Mouse (Mus musculus): Measurements from ENCODE around the gene Skap1.

The Skap1 gene

GRCm38 (mm10) chr11:96624436-96624835 lies 160.0 kb downstream of the Skap1 start:
- no peak for DNase-seq (ENCODE audit: low spot score)

DNA sequence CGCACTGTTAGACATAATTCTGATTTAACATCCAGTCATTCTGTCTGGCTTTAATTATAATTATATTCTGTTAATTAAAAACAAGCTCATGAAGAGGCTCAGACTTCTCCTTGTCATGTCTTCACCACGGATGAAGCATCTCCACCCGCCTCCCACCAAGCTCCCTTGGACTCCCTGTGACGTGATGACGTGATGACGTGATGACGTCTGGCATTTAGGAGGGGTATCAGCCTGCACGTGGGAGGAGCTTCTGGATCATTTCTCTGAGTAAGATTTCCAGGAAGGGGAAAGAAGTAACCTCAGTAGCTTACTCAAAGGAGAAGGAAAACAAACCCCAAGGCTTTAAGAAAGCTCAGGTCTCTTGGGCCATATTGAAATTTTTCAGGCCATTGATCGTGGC lies 165.4 kb downstream of the Skap1 start:
- no peak for DNase-seq (ENCODE audit: low spot score)

DNA sequence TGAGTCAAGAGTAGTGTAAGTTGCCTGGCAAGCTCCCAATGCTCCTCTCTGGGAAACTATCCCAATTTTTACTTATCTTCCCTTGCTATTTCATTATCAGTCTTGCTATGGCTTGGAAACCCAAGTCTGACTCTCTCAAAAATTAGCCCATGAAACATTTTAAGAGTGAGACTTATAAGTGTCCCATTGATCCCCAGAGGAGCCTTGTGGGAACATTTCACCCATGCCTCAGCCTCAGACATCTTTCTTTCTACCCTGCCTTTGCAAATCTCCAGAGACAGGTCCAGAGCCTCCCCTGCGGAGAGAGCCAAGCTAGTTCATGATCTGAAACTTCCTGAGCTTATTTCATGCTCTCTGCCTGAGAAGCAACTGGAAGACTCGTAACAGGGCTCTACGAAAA lies 167.1 kb downstream of the Skap1 start:
- no peak for DNase-seq (ENCODE audit: low spot score)

DNA sequence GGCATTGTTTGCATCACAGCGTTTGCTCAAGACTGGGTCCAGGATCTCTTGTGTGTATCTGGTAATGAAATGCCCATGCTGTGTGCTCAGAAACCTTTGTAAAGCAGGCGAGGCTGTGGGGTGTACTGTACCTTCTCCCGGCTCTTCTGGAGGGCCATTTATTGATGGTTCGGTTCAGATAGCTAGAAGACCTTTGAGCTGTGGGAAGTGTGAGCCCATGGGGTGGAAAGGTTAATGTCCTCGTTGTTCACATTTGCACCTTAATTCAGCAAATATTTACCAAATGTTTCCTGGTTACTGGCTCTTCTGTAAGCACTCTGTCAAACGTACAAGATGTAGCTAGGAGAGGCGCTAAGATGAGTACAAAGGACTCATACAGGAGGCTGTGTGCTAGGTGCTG lies 173.5 kb downstream of the Skap1 start:
- DNase-seq (ENCODE audit: low spot score) = no peak

- no peak for DNase-seq (ENCODE audit: low spot score)
These were observed 175.4 kb downstream of the Skap1 start for GRCm38 (mm10) chr11:96639805-96640204.

- no peak for DNase-seq (ENCODE audit: low spot score)
These were observed 178.1 kb downstream of the Skap1 start for GRCm38 (mm10) chr11:96642173-96643140.

GRCm38 (mm10) chr11:96644969-96645368 lies 180.6 kb downstream of the Skap1 start:
- no peak for DNase-seq (ENCODE audit: low spot score)

GRCm38 (mm10) chr11:96645538-96646037 lies 181.2 kb downstream of the Skap1 start:
- DNase-seq (ENCODE audit: low spot score) = no peak

DNA sequence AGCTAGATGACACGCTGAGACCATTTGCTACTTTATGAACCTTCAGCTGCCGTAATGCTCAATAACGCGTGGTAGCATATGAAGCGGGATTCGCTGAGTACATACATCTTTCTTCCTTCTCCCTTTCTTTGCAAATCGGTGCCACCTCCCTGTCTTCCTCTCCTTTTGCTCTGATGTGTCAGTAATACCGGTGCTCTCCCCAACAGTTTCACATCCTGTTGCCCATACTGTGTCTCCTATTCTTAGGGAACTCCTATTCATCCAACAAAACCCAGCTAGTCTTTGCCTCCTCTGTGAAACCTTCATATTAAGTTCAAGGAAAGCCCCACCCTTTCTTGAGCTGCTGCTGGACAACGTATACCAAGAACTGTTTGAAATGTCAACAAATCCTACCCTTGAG lies 187.5 kb downstream of the Skap1 start:
- DNase-seq (ENCODE audit: low spot score) = no peak

DNA sequence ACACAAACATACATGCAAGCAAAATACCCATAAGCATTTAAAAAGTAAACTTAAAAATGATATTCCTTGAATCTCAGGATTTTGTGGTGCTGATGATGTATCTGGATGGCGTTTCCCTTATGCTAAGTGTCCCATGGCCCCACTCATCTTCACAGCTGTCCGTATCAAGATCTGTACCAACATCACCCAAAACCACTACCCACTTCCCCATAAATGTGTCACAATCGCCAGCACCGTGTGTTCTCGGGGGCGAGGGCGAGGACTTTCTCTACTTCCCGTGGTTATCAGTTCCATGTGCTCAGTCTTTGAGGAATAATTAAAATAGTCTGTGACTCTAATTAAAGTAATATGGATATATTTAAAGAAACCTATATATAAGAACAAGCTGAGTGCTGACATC lies 189.5 kb downstream of the Skap1 start:
- DNase-seq (ENCODE audit: low spot score) = no peak

- DNase-seq (ENCODE audit: low spot score) = no peak
These were observed 194.0 kb downstream of the Skap1 start for GRCm38 (mm10) chr11:96658420-96658819.

- DNase-seq (ENCODE audit: low spot score) = no peak
These were observed 202.5 kb downstream of the Skap1 start for GRCm38 (mm10) chr11:96666924-96667323.

- DNase-seq (ENCODE audit: low spot score) = no peak
These were observed 204.0 kb downstream of the Skap1 start for GRCm38 (mm10) chr11:96668367-96668766.

GRCm38 (mm10) chr11:96673792-96674191 lies 209.4 kb downstream of the Skap1 start:
- DNase-seq (ENCODE audit: low spot score) = peak; percentile 52

DNA sequence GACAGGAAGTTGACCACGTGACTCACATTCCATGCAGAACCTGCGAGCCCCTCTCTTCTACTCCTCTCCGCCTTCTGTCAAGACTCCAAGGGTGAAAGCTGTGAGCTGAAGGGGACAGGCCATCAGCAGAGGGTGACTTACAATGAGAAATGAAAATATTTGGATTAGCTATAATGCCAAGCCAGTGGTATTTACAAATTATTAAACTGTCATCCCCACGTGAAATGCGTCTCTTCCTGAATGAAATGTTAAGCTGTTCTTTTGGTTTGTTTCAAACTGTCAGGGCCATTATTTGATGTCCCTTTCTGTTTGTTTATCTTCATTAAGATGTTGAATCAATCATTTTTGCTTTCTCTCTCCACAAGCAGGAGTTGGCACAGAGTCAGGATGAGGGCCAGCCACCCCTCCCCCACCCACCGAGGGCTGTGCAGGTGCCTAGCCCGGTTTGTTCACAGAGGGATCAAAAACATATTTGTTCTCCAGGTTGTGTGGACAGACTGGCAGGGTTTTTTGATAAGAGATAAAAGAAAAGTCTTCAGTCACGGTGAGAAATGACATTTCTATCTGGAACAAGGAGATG lies 210.5 kb downstream of the Skap1 start:
- no peak for DNase-seq (ENCODE audit: low spot score)

DNA sequence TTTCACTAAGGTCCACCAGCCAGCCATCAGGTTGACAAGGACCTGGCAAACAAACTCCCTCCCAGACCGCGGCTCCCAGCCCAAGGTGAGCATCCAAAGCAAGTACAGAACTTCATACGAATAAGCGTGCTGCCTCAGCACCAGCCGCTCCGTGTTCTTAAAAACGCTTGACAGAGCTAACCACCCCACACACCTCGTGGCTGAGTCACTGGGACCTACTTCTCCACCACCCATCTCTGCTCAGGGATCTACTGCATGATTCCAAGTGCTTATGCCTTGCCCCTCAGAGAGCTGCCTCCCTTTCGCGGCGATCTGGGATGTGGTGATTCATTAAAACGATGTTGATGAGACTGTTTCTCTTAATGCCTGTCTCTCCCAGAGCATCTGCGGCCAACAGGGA lies 213.6 kb downstream of the Skap1 start:
- DNase-seq (ENCODE audit: low spot score) = no peak

DNA sequence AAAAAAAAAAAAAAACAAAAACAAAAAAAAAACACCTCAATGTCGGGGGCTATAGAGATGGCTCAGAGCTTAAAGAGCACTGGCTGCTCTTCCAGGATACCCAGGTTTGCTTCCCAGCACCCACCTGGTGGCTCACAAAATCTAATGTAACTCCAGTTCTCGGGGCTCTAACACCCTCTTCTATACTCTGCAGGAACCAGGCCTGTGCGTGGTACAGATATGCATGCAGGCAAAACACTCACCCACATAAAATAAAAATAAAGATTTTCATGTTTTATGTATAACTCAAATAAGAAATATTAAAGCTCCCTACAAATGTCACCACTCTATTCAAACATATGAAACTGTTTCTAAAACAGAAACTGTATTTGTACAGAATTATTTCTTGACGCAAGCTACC lies 214.6 kb downstream of the Skap1 start:
- DNase-seq (ENCODE audit: low spot score) = no peak

DNA sequence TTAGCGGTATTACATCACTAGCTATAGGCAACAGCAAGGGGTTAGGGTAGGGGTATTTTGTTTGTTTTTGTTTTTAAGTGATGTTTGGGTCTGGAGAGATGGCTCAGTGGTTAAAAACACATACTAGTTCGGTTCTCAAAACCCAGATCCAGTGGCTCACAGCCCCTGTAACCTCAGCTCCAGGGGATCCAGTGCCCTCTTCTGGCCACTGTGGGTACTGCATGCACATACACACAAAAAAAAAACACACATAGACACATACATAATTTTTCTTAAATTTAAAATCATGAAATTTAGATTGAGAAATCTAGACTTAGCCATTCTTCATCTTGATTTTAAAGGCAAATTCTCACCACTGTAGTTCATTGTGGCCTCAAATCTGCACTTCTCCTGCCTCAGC lies 221.0 kb downstream of the Skap1 start:
- no peak for DNase-seq (ENCODE audit: low spot score)

- no peak for DNase-seq (ENCODE audit: low spot score)
These were observed 222.4 kb downstream of the Skap1 start for GRCm38 (mm10) chr11:96686713-96687280.

- no peak for DNase-seq (ENCODE audit: low spot score)
These were observed 227.9 kb downstream of the Skap1 start for GRCm38 (mm10) chr11:96692250-96692649.

DNA sequence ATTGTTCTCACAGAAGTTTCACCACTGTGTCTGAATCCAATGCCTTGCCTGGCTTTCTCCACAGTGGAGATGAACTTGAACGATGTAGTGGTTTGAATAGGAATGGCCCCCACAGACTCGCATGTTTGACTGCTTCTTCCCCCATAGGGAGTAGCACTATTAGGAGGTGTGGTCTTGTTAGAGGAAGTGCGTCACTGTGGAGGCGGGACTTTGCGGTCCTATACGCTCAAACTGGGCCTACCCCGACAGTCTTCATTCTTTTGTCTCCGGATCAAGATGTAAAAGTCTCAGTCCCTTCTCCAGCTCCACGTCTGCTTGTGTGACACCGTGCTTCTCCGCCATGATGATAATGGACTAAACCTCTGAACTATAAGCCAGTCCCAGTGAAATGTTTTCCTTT lies 229.0 kb downstream of the Skap1 start:
- DNase-seq (ENCODE audit: low spot score) = no peak

DNA sequence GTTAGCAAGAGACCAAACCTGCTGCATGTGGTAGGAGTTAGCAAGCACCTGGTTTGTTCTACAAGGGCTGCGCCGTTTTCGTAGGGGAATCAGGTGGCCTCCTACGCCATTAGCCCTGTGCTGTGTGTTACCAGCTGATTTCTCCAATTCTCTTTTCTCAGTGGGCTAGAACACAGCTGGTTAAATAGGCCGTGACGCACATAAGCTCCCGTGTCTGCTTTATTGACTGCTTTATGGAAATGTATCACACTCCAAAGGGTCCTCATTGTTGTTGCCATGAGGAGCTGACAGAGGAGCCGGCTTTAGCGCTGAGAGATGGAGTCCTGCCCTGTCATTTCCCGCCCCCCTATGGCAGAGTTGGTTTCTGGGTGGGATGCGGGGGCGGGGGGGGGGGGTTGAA lies 230.4 kb downstream of the Skap1 start:
- no peak for DNase-seq (ENCODE audit: low spot score)

DNA sequence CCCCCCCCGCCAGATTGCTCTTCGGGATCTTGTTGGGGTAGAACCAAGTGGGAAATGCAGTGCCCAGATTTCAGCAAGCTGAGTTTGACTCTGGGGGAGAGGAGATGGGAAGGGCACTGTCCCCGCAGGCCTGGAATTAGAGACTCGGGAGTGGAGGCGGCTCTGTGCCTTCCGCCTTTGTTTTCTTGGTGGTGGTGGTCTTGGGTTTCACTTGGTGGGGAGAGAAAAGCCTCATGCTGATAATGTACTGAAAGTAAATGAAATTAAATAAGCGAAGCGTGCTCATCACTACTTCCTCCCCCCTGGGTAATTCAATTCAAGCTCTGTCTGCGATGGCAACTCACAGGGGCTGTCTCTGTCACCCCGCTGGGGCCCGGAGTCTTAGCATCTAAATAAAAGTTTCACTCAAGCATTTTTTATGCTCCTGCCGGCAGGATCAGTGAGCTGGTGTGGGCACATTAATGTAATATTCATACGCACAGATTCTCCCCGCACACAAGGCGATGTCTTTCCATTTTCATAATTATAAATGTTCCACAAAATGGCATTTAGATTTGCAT lies 231.9 kb downstream of the Skap1 start:
- DNase-seq (ENCODE audit: low spot score) = no peak

Measured in testis, postnatal 10 days (tissue).